Mouse (Mus musculus): ENCODE measurements around the gene Cplane1. TPM values are rescaled to one million over a fixed set of nuclear protein-coding genes. Genes with fewer than 3 reads are reported as not detected.

Gene Cplane1
- total RNA-seq, 2 experiments from 2014 or later, result 30.4 to 33.0 TPM

- intact Hi-C loops (cut with DNase I), result no loop called here
- no peak for DNase-seq (ENCODE audit: extremely low spot score in 1 of 2, low spot score in 2 of 2)
Observed at GRCm38 (mm10) chr15:8281701-8282100, 112.8 kb downstream of the Cplane1 start.

- DNase-seq (ENCODE audit: extremely low spot score in 1 of 2, low spot score in 2 of 2), result no peak
- intact Hi-C loops (cut with DNase I), result no loop called here
Observed at GRCm38 (mm10) chr15:8282155-8282554, 113.2 kb downstream of the Cplane1 start.

DNA sequence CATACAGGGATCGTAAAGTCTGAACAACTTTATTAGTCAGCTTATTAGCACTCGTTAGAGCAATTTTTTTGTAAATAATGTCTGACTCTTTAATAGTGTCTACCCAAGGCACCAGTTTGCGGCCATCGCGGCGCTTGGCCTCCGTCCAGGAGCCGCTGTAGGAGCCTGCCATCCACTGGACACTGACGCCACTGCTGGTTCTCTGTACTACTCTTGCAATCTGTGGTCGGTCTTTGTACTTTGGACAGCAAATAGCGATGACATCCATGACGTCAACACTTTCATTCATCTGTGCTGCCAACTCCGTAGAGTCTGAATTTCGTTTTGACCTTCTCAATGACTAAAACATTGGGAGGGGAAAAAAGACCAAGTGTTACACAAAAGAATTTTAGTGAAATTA, 122.3 kb downstream of the Cplane1 start:
- intact Hi-C loops (cut with DNase I), result no loop called here
- DNase-seq (ENCODE audit: extremely low spot score in 1 of 2, low spot score in 2 of 2), result no peak

DNA sequence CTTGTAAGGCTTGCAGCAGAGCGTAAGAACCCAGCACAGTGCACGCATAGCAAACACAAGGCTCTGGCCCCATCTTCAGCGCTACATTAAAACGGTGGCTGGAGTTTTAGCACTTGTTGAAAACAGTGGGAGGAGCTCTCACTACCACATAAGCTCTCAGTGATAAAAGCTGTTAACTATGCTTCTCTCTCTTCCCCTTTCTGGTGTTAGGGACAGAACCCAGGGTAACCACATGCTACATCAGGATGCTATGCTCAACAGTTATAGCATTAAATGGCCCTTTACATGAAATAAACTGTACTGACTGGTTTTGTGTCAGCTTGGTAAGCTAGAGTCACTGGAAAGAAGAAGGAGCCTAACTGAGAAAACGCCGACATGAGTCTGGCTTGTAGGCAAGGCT, 125.2 kb downstream of the Cplane1 start:
- no peak for DNase-seq (ENCODE audit: extremely low spot score in 1 of 2, low spot score in 2 of 2)
- intact Hi-C loops (cut with DNase I), result no loop called here

GRCm38 (mm10) chr15:8302944-8303343, 134.0 kb downstream of the Cplane1 start:
- intact Hi-C loops (cut with DNase I), result no loop called here
- DNase-seq (ENCODE audit: extremely low spot score in 1 of 2, low spot score in 2 of 2), result no peak

- DNase-seq (ENCODE audit: extremely low spot score in 1 of 2, low spot score in 2 of 2), result no peak
- intact Hi-C loops (cut with DNase I), result loop anchor here (5.0 kb wide), 1 partner anchor 43 kb away; no protein-coding TSS in a partner anchor
Observed at GRCm38 (mm10) chr15:8305474-8305873, 136.6 kb downstream of the Cplane1 start.

DNA sequence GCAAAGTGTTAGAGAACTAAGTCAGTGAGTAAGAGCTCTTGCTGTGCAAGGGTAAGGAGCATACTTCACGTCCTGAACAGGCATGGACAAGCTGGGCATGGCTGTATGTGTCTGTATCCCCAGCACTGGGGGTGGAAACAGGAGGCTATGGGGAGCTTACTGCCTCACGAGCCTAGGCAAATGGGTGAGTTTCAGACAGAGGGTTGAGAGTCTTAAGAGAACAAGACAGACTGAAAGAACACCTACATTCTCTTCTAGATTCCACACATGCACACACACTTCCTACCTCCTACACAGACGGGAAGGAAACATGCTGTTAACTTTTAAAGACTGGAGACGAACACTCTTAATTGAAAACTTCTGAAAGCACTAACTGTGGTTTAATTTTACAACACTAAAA, 148.5 kb downstream of the Cplane1 start:
- intact Hi-C loops (cut with DNase I), result no loop called here
- no peak for DNase-seq (ENCODE audit: extremely low spot score in 1 of 2, low spot score in 2 of 2)

DNA sequence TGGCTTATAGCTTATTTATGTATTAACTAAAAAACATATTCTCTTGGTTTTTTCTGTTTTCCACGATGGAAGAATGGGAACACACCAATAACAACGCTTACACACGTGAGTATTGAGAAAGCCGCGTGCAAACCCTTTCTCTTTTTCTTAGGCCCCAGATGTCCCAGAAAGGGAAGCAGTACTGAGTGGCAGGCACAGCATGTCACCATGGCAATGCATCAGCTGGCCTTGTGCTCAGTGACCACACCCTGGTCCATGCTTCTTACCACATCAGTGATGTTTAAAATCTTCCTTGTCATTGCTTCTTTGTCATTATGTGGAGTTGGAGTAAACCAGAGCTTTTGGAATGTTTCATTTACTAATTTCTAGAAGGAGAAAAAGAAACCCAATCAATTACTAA, 150.3 kb downstream of the Cplane1 start:
- intact Hi-C loops (cut with DNase I), result no loop called here
- DNase-seq (ENCODE audit: extremely low spot score in 1 of 2, low spot score in 2 of 2), result no peak

Other genes with a start within 250 kb of the Cplane1 start
- 10 to 100 TPM; 34.2 to 35.7 TPM for gene Wdr70, start 69.9 kb upstream of the Cplane1 start, total RNA-seq (2021)
- 10 to 100 TPM; 25.2 to 28.0 TPM for gene Nup155, start 59.8 kb upstream of the Cplane1 start, total RNA-seq (2021)

Measured in left cerebral cortex, postnatal 10 days (tissue).